Mouse (Mus musculus) natural killer cell, adult 2 months (primary cell): ENCODE measurements around the gene Gm20388.
A peak's percentile ranks its signal among the peaks of the same experiment; 100 is the strongest.

Source experiments
- DNase-seq, 2 experiments: peaks; one replicate each; pipeline ENCODE4 v3.0.0; 2022; ENCODE audit warnings: low spot score in 2 of 2

The Gm20388 gene

GRCm38 (mm10) chr8:120084783-120085182, 174.1 kb downstream of the Gm20388 start:
- no peak for DNase-seq

- DNase-seq: no peak
These were observed 178.9 kb downstream of the Gm20388 start for GRCm38 (mm10) chr8:120089511-120089910.

DNA sequence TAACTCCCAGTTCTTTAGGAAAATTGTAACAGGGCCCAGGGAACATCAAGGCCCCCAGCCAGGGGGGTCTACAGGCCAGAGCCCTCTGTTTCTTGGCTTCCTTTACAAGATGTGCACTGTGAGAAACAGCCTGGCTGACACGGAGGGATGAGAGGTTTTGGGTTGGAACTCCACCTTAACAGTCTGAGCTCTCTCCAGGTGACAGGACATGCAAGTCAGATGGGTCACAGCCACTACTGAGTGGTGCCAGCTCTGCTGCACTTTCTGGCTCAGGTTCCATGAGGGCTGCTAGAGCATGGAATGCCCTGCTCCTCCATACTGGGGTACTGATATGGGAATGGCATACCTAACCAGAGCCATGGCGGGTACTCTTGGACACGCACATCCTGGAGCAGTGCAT, 180.4 kb downstream of the Gm20388 start:
- no peak for DNase-seq

GRCm38 (mm10) chr8:120093103-120093502, 182.5 kb downstream of the Gm20388 start:
- DNase-seq: no peak

DNA sequence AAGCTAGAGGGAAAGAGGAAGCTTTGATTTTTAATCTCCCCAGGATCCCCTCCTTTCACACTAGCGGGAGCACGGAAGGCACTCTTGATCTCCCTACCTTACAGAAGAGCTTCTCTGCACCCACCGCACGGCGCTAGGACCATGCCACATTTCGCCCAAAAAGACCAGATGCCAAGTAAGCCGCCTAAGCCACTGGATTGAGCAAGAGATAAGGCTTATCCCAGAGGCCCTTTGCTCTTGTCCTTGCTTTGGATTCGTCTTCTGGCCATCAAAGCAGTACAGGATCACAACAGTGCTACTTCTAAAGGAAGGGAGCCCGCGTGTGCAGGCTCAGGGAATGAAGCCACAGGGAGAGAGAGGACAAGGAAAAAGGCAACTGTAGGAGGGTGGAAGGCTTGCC, 184.2 kb downstream of the Gm20388 start:
- DNase-seq: no peak

GRCm38 (mm10) chr8:120096486-120096885, 185.8 kb downstream of the Gm20388 start:
- no peak for DNase-seq

- DNase-seq: no peak
These were observed 189.9 kb downstream of the Gm20388 start for GRCm38 (mm10) chr8:120100388-120101067.

- DNase-seq: peak; percentile 61 to 69
These were observed 190.7 kb downstream of the Gm20388 start, which contains the start of gene Zdhhc7 for GRCm38 (mm10) chr8:120101068-120101972. Gene Zdhhc7 (minus strand): TSS chr8:120101482.

DNA sequence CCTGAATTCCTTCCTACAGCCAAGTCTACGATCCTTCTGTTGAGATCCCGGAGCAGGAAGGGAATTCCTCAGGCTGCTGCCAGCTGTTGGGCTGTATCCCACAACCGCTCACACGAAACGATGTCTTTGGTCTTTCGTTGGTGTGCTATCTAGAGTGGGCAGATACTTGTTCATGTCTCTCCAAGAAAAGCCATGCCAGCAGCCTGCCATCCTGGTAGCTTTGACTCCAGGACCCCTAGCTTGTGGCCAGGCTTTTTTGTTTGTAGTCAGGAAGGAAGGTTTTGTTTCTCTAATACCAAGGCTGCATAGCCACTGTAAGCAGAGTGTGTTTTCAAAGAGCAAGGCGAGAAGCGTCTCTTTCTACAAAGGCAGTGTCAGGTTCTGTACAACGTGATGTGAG, 193.3 kb downstream of the Gm20388 start:
- no peak for DNase-seq

DNA sequence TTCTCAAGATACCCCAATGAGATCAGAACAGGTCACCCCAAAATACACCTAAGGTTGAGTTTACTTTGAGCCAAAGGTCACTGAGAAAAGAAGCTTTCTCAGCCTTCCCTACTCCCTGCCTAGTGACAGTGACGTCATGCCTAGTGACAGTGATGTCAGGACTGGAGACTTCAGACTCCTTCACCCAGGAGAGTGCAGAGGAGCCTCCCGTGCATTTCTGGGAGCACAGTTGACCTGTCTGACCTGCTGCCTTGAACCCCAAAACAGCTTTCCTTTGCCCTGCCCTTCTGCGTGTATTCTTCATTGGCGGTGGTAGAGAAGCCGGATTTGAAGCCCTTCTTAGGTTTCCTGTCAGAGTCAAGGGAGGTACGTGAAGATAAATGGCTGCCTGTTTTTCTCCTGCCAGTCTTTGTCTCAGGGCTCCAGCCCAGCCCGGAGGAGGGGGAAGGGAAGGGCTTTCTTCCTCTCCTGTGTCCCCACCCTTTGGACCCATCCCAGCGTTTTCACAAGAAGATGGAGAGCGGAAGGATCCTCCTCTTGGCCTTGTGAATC, 194.2 kb downstream of the Gm20388 start:
- peak in 1 of 2 experiments; percentile 33 for DNase-seq

- DNase-seq: no peak
These were observed 198.5 kb downstream of the Gm20388 start for GRCm38 (mm10) chr8:120109149-120109548.

GRCm38 (mm10) chr8:120110966-120111365, 200.3 kb downstream of the Gm20388 start:
- no peak for DNase-seq

DNA sequence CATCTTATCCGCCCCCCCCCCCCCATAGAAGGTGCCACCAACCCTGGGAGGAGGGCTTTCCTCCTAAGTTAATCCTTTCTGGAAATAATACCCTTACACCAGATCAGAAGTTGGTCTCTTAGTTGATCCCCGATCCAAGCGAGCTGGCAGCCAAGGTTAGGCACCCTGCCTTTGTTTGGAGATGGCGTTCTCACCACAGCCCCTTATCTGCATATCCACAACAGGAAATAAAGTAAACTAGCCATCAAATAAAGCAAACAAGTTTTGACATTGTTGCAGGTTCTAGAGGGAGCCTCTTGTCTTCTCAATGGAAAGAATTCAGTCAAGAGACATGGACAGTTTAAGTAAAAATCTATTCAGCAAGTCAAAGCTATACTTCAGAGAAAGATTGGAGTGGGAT, 200.7 kb downstream of the Gm20388 start:
- no peak for DNase-seq

DNA sequence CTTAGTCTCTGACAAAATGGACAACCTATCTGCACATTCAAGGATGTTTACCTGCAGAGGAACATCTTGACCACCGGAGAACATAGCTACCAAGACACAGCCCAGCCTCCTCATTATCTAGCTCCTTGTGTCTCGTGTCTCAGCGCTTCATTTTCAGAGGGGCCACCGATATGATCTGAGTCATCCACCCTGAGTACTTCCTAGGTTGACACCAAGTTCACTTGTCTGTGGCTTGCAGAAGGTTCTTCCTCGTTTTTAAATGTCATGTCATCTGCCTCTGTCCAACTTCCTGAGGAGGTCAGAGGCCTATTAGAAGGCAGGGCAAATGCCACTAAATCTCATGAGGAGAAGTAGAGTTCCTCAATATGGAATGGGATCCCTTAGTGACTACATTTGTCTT, 201.9 kb downstream of the Gm20388 start:
- no peak for DNase-seq

- no peak for DNase-seq
These were observed 202.7 kb downstream of the Gm20388 start for GRCm38 (mm10) chr8:120113306-120113705.

DNA sequence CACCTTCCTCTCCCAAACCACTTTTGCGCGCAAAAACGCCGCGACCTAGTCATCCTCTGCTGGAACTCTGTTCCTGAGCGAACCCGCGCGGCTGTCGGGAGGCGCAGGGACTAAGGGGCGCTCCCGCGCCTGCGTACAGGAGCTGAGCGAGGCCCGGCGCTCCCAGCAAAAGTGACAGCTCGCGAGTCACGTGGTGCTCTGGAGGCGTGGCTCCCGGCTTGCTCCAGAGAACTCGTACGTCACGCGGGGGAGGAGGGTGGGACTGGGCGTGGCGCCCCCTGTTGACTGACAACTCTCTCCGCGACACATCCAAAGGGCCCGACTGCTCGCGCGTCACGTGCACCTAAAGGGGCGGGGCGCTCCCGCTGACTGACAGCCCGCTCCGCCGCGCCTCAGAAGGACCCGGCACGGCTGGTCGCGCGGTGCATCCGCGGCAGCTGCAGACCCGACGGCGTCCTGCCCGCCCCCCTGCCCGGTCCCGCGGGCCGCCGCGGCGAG, 203.2 kb downstream of the Gm20388 start, which contains the start of gene 6430548M08Rik:
TSS of gene 6430548M08Rik (plus strand) at position 395 of the 498 bp plus-strand sequence.
- DNase-seq: peak; percentile 100

DNA sequence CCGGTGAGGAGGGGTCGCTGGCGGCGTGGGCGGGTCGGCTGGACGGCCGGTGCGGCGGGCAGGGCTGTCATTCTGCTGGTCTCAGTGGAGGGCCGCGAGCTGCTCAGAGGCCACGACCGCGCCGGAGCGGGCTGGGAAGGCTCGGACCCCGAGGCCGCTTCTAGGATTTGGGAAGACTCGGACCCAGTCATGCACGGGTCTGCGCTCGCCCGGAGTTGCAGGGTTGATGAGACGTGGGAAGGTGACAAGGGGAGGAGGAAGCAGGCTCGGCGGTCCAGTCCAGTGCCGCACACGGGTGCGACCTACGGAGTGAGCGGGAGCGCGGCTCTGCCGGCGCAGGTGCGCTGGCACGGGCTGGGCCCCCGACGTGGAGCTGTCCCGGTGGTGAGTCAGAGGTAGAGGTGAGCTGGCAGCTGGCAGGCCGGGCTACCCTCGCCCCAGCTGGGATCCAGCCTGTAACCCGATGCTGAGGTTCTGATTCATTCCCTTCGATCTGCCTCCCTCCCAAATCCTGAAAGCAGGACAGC, 203.7 kb downstream of the Gm20388 start:
- DNase-seq: peak in 1 of 2 experiments; percentile 26

DNA sequence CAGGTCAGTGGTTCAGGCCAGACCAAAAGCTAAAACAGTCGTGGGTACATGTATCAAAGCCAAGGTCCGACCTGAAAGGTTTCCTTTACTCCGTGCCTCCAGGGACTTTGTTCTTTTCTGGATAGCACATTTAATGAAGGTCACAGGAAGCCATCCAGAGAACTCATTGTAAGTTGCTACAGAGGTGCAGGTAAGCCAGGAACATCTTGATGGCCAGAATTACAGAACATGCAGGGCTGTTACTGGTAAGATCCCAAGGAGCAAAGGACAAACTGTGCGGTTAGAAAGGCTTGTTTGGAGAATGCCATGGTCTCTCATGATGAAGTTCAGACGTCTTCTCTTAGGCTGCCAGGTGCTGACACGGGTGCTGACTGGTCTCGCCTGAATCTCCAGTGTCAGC, 206.0 kb downstream of the Gm20388 start:
- no peak for DNase-seq

- DNase-seq: no peak
These were observed 207.5 kb downstream of the Gm20388 start for GRCm38 (mm10) chr8:120118162-120118561.

- no peak for DNase-seq
These were observed 208.2 kb downstream of the Gm20388 start for GRCm38 (mm10) chr8:120118847-120119246.

DNA sequence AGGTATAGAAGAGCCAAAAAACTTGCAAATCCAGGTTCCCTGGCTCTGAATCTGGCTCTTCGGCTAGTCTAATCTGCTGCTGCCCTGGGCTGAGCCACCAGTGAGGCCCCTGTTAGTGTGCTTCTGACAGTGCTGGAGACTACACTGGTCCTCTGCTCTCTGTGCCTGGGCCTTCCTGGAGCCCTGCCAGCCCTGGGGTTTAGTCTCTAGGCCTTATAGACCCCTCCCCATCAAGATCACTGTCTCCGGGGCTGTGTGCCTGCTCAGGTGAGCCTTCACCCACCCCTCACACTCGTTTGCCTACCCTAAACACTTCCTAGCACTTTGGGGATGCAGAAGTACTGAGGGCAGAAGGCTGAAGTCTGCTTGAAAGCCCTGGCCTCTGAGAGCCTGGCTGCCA, 208.8 kb downstream of the Gm20388 start:
- no peak for DNase-seq

- no peak for DNase-seq
These were observed 209.3 kb downstream of the Gm20388 start for GRCm38 (mm10) chr8:120119931-120120330.
